Mouse (Mus musculus): ENCODE measurements around the gene Gnai3. TPM values are rescaled to one million over a fixed set of nuclear protein-coding genes. Genes with fewer than 3 reads are reported as not detected.
A peak's percentile ranks its signal among the peaks of the same experiment; 100 is the strongest.

Gene Gnai3
- polyA plus RNA-seq, 1 experiment from 2014 or later, result 193 TPM

- peak within 1 kb of the TSS; percentile 100 for H3K4me2 ChIP-seq (replicated peaks)
- H3K4me1 ChIP-seq, result peaks cover 63% of the 10 kb centered on the region
- H3K27ac ChIP-seq, result peak within 1 kb of the TSS; percentile 88
- H3K9me3 ChIP-seq, result no peaks in the 10 kb centered on the region
- under 1% methylated on average over 29 of the region's 29 CpGs for WGBS
- no peaks in the 10 kb centered on the region for H3K36me3 ChIP-seq
- ATAC-seq (ENCODE audit: low FRiP score, low read depth), result peak; percentile 24
- H3K9ac ChIP-seq, result peak within 1 kb of the TSS; percentile 81
- H3K4me3 ChIP-seq, result peak within 1 kb of the TSS; percentile 68
- H3K27me3 ChIP-seq, result no peaks in the 10 kb centered on the region
Measured at GRCm38 (mm10) chr3:108086470-108086979, 59.4 kb downstream of the Gnai3 start, which contains the start of gene Ampd2. TSS of gene Ampd2 (minus strand) at chr3:108086651.

- Histone ChIP-seq H3K4me3 (peak overlapping the region; percentile 68), H3K36me3 (peaks cover 2% of the 10 kb centered on the region; the same call in 1 of the 2 replicates), H3K27me3 (no peaks in the 10 kb centered on the region), H3K4me2 (replicated peaks) (peak overlapping the region; percentile 100), H3K9ac (peak overlapping the region; percentile 81), H3K9me3 (no peaks in the 10 kb centered on the region), H3K4me1 (peaks cover 65% of the 10 kb centered on the region), H3K27ac (peak overlapping the region; percentile 88)
- peak; percentile 66 for ATAC-seq (ENCODE audit: low FRiP score, low read depth)
- WGBS, result under 1% methylated on average over 31 of the region's 31 CpGs
Measured at GRCm38 (mm10) chr3:108085721-108086469, 60.1 kb downstream of the Gnai3 start.

GRCm38 (mm10) chr3:108085281-108085720 lies 60.6 kb downstream of the Gnai3 start:
- Histone ChIP-seq H3K36me3 (peaks cover 8% of the 10 kb centered on the region), H3K9ac (peak overlapping the region; percentile 81), H3K9me3 (no peaks in the 10 kb centered on the region), H3K27me3 (no peaks in the 10 kb centered on the region), H3K27ac (peak overlapping the region; percentile 88), H3K4me2 (replicated peaks) (peak overlapping the region; percentile 100), H3K4me3 (peak overlapping the region; percentile 68), H3K4me1 (peaks cover 65% of the 10 kb centered on the region)
- WGBS, result under 1% methylated on average over 14 of the region's 14 CpGs
- peak; percentile 88 for ATAC-seq (ENCODE audit: low FRiP score, low read depth)

GRCm38 (mm10) chr3:108084767-108085270 lies 61.1 kb downstream of the Gnai3 start:
- no peaks in the 10 kb centered on the region for H3K27me3 ChIP-seq
- peak overlapping the region; percentile 100 for H3K4me2 ChIP-seq (replicated peaks)
- peak overlapping the region; percentile 81 for H3K9ac ChIP-seq
- H3K9me3 ChIP-seq, result no peaks in the 10 kb centered on the region
- peak overlapping the region; percentile 68 for H3K4me3 ChIP-seq
- H3K4me1 ChIP-seq, result peaks cover 62% of the 10 kb centered on the region
- WGBS, result 11% methylated on average over 13 of the region's 13 CpGs
- H3K36me3 ChIP-seq, result peaks cover 13% of the 10 kb centered on the region
- peak overlapping the region; percentile 88 for H3K27ac ChIP-seq
- ATAC-seq (ENCODE audit: low FRiP score, low read depth), result 0 out of 2 replicates have a peak, but pooled peaks have one; percentile 7

- H3K9me3 ChIP-seq, result no peaks in the 10 kb centered on the region
- H3K9ac ChIP-seq, result no peak overlapping the region
- peak overlapping the region; percentile 68 for H3K4me3 ChIP-seq
- peaks cover 54% of the 10 kb centered on the region for H3K4me1 ChIP-seq
- no peaks in the 10 kb centered on the region for H3K27me3 ChIP-seq
- H3K27ac ChIP-seq, result no peak overlapping the region
- H3K36me3 ChIP-seq, result peaks cover 22% of the 10 kb centered on the region
- ATAC-seq (ENCODE audit: low FRiP score, low read depth), result no peak
- 79% methylated on average over 4 of the region's 4 CpGs for WGBS
- H3K4me2 ChIP-seq (replicated peaks), result peak overlapping the region; percentile 100
Measured at GRCm38 (mm10) chr3:108083904-108084407, 62.0 kb downstream of the Gnai3 start.

- 23% methylated on average over 2 of the region's 2 CpGs for WGBS
- H3K4me2 ChIP-seq (replicated peaks), result peak overlapping the region; percentile 38; the same call in 1 of the 2 replicates
- peaks cover 28% of the 10 kb centered on the region for H3K36me3 ChIP-seq
- H3K27me3 ChIP-seq, result no peaks in the 10 kb centered on the region
- H3K4me1 ChIP-seq, result peaks cover 49% of the 10 kb centered on the region
- no peak overlapping the region for H3K4me3 ChIP-seq
- ATAC-seq (ENCODE audit: low FRiP score, low read depth), result no peak
- no peak overlapping the region for H3K27ac ChIP-seq
- peak overlapping the region; percentile 48; the same call in 1 of the 2 replicates for H3K9ac ChIP-seq
- H3K9me3 ChIP-seq, result no peaks in the 10 kb centered on the region
Measured at GRCm38 (mm10) chr3:108083161-108083560, 62.8 kb downstream of the Gnai3 start.

- Histone ChIP-seq H3K36me3 (peaks cover 36% of the 10 kb centered on the region), H3K27ac (no peak overlapping the region; the same call in 1 of the 2 replicates), H3K4me2 (replicated peaks) (peak overlapping the region; percentile 38), H3K27me3 (no peaks in the 10 kb centered on the region), H3K9me3 (no peaks in the 10 kb centered on the region), H3K9ac (peak overlapping the region; percentile 57), H3K4me1 (peaks cover 45% of the 10 kb centered on the region), H3K4me3 (no peak overlapping the region)
- 43% methylated on average over 1 of the region's 1 CpGs for WGBS
- ATAC-seq (ENCODE audit: low FRiP score, low read depth), result no peak
Measured at GRCm38 (mm10) chr3:108082251-108082875, 63.6 kb downstream of the Gnai3 start.

GRCm38 (mm10) chr3:108081681-108082080 lies 64.3 kb downstream of the Gnai3 start:
- no peaks in the 10 kb centered on the region for H3K9me3 ChIP-seq
- WGBS, result 51% methylated on average over 4 of the region's 4 CpGs
- peaks cover 43% of the 10 kb centered on the region for H3K36me3 ChIP-seq
- peak overlapping the region; percentile 38 for H3K4me2 ChIP-seq (replicated peaks)
- peaks cover 39% of the 10 kb centered on the region for H3K4me1 ChIP-seq
- peak overlapping the region; percentile 57 for H3K9ac ChIP-seq
- no peak overlapping the region for H3K4me3 ChIP-seq
- peak overlapping the region; percentile 8; the same call in 1 of the 2 replicates for H3K27ac ChIP-seq
- no peak for ATAC-seq (ENCODE audit: low FRiP score, low read depth)
- H3K27me3 ChIP-seq, result no peaks in the 10 kb centered on the region

- Histone ChIP-seq H3K4me2 (replicated peaks) (no peak overlapping the region), H3K27ac (no peak overlapping the region), H3K4me1 (peaks cover 5% of the 10 kb centered on the region), H3K9ac (no peak overlapping the region), H3K4me3 (no peak overlapping the region), H3K36me3 (peaks cover 84% of the 10 kb centered on the region), H3K27me3 (no peaks in the 10 kb centered on the region), H3K9me3 (no peaks in the 10 kb centered on the region)
- WGBS, result 91% methylated on average over 9 of the region's 9 CpGs
- ATAC-seq (ENCODE audit: low FRiP score, low read depth), result no peak
Measured at GRCm38 (mm10) chr3:108076836-108077235, 69.1 kb downstream of the Gnai3 start.

GRCm38 (mm10) chr3:108072983-108073569 lies 72.9 kb downstream of the Gnai3 start:
- WGBS, result 74% methylated on average over 10 of the region's 10 CpGs

More at GRCm38 (mm10) chr3:108072983-108073569, 72.9 kb downstream of the Gnai3 start:
- Histone ChIP-seq H3K4me2 (replicated peaks) (no peak overlapping the region), H3K27me3 (no peaks in the 10 kb centered on the region), H3K36me3 (peaks cover 57% of the 10 kb centered on the region), H3K4me1 (no peaks in the 10 kb centered on the region), H3K27ac (no peak overlapping the region), H3K9ac (no peak overlapping the region), H3K4me3 (no peak overlapping the region), H3K9me3 (no peaks in the 10 kb centered on the region)
- no peak for ATAC-seq (ENCODE audit: low FRiP score, low read depth)
